Mouse (Mus musculus) MEL (cell line): Measurements from ENCODE around the gene Zbp1.

Experiments
- KAT2A ChIP-seq: conservative IDR thresholded peaks from 2 replicates; pipeline ENCODE4 v1.6.1; 2012; ENCODE audit warnings: low read depth, low read length, improper control_type of control experiment, inconsistent platforms
- MAX ChIP-seq: IDR thresholded peaks from 2 replicates; pipeline ENCODE4 v1.6.1; 2011; ENCODE audit warnings: low read length, improper control_type of control experiment
- MAZ ChIP-seq: IDR thresholded peaks from 2 replicates; pipeline ENCODE4 v1.6.1; 2012; ENCODE audit warnings: low read depth, mild to moderate bottlenecking, inconsistent platforms, low read length, improper control_type of control experiment

DNA sequence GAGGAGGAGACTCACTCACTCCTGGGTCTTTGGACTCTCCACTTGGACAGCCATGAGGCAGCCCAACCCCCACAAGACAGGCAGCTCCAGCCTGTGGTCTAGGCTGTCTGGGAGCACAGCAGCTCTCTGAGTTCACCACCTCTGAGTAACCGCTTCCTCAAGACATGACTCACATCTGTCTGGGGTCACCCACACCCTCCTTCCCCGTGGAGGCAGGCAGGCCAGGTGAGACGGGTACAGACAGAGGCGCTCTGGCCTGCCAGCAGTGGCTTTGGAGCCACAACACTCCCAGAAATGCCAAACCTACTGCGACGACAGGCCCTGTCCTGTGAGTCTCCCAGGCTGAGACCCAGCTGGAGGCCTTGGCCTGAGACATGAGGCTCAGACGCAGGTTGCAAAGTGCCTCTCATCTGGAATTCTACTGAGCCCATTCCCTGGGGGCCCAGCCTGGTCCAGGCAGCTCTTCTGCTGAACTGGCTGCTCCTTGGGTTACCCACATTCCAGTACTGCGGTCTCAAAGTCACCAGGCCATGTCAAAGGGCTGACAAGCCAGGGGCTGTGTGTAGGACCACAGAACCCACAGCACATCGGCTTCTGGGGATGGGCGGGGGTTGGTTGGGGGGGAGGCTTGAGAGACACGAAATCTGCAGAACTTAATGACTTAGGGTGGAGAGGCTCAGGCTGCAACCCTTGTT is 45.1 kb upstream of the Zbp1 start:
- no peak for TF ChIP-seq MAZ
- TF ChIP-seq MAX, result no peak
- TF ChIP-seq KAT2A, result no peak
